Mouse (Mus musculus) frontal cortex, adult 2 months (tissue): ENCODE results near the gene Cyb5b. TPM values are rescaled to one million over a fixed set of nuclear protein-coding genes. Genes with fewer than 3 reads are reported as not detected.

Experiments
- DNase-seq, 2 experiments: peaks; one replicate each; pipeline ENCODE4 v3.0.0; 2022; ENCODE audit warnings: low spot score in 1 of 2; ENCODE audit errors: extremely low spot score in 1 of 2
- polyA plus RNA-seq: library from polyadenylated mRNA; depleted of rRNA; stranded (reverse); fragments of >200 nt; gene quantifications from 2 replicates; pipeline ENCODE4 v1.2.3, GENCODE M21; 2012; rRNA removed

Gene Cyb5b
- polyA plus RNA-seq, 1 experiment, result 108 TPM

DNA sequence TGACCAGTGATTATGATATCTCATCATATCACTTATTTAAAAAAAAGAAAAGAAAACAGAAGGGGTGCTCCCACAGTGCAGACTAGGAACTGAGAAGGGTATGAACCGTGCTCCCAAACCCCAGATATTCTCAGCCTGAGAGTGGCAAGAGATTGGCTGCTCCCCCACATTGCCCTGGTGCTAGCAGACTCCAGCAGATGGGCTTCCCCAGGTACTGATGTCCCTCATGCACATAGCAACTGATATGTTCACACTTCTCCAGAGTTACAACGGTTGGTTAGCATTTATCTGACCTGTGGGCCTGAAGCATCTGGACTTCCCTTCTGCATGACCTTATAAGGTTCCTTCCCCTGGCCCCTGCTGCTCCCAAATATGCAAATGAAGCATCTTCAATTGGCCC lies 68.6 kb downstream of the Cyb5b start:
- DNase-seq, result no peak

DNA sequence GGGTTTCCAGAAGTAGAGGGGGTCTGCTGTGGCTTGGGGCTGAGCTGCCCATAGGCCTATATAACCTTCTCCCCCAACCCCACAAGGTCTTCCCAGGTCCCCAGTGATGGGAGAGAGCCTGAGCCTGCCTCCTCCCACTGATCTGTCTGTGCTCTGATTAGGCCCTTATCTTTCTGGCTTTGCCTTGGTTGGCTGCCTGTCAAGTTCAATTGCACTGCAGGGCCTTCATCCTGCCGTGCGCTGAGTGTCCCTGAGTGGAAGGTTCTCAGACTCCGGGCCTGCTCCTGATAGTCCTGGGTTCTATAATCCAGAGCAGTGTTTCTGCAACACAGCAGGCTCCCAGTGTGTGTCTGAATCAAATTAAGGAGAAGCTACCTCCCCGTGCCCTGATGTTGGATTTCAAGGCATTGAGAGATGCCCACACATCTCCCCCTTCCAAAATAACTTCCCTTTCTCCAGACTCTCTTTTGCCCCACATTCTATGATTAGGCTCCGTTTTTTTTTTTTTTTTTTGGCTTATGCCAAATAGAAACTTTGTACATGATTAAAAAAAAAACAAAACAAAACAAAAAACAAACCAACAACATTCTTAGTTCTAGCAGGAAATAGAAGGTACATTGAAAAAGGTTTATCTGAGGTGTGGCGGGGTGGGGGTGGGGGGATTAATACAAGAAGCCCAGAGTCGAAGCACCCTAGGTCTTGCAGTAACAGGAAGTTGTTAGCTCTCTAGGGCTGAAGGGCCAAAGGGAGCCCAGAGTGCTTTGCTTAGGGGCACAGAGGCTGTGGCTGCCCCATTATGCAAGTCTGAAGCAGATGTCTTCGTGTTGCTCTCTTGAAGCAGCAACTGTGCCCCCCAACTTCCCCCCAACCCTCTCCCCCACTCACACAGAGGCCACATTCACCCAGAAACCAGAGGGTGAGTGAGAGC lies 71.7 kb downstream of the Cyb5b start:
- DNase-seq, result no peak

DNA sequence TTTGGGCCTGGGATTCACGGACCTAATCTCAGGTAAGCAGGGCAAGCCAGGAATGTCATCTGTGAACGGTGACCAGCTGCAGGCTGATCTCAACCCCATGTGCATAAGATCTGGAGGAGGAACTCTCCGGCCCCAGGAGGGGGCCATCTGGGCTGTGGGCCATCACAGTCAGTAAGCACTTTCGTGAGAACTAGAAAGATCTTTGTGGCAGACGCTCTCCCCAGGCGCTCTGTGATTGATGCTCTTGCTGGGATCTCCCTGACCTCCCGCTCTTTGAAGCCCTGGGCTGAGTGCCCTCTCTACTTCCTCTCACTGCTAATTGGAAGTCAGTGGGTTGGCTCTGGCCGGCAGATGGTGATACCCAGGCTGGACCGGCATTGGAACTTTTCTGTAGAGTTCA lies 75.7 kb downstream of the Cyb5b start:
- DNase-seq, result no peak

DNA sequence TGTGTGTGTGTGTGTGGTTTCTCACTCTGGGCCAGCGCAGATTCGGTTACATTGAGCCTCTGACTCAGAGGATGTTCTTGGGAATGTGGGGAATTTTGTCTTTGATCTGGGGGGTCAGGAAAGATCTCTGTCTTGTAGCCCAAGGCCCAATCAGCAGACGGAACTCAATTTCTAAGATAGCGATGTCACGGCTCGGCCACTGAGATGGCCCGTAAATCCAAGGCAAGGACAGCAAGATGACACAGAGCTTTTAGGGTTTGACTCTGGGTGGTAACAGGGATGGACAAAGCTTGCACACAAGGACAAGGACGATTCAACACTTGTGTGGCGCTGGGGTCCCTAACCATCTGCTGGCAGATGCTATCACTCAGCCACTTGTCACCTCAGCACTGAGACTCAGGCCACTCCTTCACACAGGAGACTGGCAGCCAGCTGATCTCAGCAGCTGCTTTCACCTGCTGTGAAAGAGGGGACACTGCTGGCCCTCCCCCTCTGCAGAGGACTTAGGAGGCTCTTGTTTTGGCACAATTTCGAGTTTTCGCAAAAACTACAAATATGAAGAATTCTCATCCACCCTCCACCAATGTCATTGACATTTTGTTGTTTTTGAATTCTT lies 76.7 kb downstream of the Cyb5b start:
- no peak for DNase-seq

DNA sequence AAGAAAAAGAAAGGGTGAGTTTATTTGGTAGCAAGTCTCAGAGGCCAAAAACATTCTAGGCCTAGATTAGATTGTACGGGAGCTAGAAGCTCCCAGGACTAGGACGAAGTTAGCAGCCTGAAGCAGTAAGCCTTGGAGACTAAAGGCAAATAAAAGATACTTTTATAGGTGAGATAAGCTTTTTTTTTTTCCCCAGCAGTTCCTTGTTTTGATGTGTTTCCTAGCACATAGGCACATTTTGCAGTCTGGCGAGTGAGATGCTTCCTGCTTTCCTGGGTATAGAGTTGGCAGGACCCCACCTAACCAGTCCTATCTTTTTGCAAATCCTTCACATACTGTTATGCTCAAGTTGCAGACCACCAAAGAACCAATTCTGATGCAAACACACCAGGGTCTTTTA lies 82.8 kb downstream of the Cyb5b start:
- no peak for DNase-seq

DNA sequence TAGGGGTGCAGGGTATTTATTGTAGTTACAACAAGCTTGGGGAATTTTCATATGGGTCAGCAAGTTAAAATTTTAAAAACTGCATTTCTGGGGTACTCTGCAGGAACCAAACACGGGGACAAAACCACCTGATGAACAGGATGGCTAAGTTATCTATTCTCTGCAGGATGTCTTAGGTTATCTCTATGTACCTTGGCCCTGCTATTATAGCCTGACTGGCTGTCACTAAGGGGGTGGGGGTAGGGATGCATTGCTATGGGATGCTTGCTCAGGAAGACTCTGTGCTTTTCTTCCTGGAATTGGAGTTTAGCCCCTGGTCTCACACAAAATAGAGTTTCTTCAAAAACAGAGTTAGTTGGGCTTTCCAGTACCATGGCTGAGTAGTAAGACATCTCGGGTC lies 83.3 kb downstream of the Cyb5b start:
- no peak for DNase-seq

Other genes starting within 250 kb of the Cyb5b start
- gene Sntb2, start 214.9 kb upstream of the Cyb5b start, polyA plus RNA-seq, result 6.0 and 6.8 TPM in 2 replicates
- 92.5 and 98.7 TPM in 2 replicates for gene Vps4a, start 119.4 kb upstream of the Cyb5b start, polyA plus RNA-seq
- gene Pdf, start 102.0 kb upstream of the Cyb5b start, polyA plus RNA-seq, result 27.3 and 31.7 TPM in 2 replicates
- 34.5 and 35.6 TPM in 2 replicates for gene Cog8, start 94.0 kb upstream of the Cyb5b start, polyA plus RNA-seq
- 30.2 and 37.5 TPM in 2 replicates for gene Nip7, start 93.8 kb upstream of the Cyb5b start, polyA plus RNA-seq
- not detected in 2 replicates for gene Tmed6, start 85.0 kb upstream of the Cyb5b start, polyA plus RNA-seq
- gene Terf2, start 54.1 kb upstream of the Cyb5b start, polyA plus RNA-seq, result 33.2 and 34.8 TPM in 2 replicates
- gene Nfat5, start 142.8 kb downstream of the Cyb5b start, polyA plus RNA-seq, result 39.3 and 39.8 TPM in 2 replicates